9 mouse cellular contexts compared by ENCODE assay signal in genomic region chr3:109526246-109526645, GRCm38 (mm10).
DNase-seq lines count a peak whose midpoint lies in the region; ATAC-seq and TF ChIP-seq lines count a peak whose summit lies in the region.
"Had no signal": no experiment of that assay in that cellular context is flagged by ENCODE, and none has a peak within 500 bp of the region (broad histone marks: within the 10 kb centered on the region; RNA-seq: fewer than 3 reads in every experiment).

No protein-coding gene starts in this region.

- no peak overlapping the region for H3K9ac ChIP-seq in liver, embryonic 14.5 days (replicated peaks)

- no peak overlapping the region for H3K4me2 ChIP-seq in liver, embryonic 14.5 days (ENCODE audit: low read depth)

- no peak for ATAC-seq in liver, embryonic 14.5 days (ENCODE audit: insufficient read depth)

- no peak overlapping the region for H3K4me3 ChIP-seq in embryonic facial prominence, embryonic 10.5 days
- no peak overlapping the region for H3K4me3 ChIP-seq in heart, embryonic 10.5 days
- H3K4me3 ChIP-seq in liver, embryonic 14.5 days (ENCODE audit: insufficient read depth in 1 of 2, low read depth in 2 of 2, low read length in 2 of 2), result no peak overlapping the region
- H3K4me3 ChIP-seq: erythroblast, embryonic 14.5 days had no signal

- no peak overlapping the region for H3K27ac ChIP-seq in embryonic facial prominence, embryonic 10.5 days (replicated peaks)
- no peak overlapping the region for H3K27ac ChIP-seq in heart, embryonic 10.5 days
- H3K27ac ChIP-seq in liver, embryonic 14.5 days, result no peak overlapping the region

- peak; percentile 58 for DNase-seq in CD4-positive helper T cell, adult 2 months (ENCODE audit: low read depth, low spot score)
- peak; percentile 88 for DNase-seq in adrenal gland, postnatal 14 days
- DNase-seq in embryonic facial prominence, embryonic 10.5 days (ENCODE audit: low spot score), result peak; percentile 84
- peak; percentile 86 for DNase-seq in heart, embryonic 10.5 days (ENCODE audit: low spot score)
- DNase-seq in kidney, postnatal 10 days, result peak; percentile 92
- DNase-seq in liver, embryonic 14.5 days (ENCODE audit: low read depth in 3 of 3, low spot score in 3 of 3), result peak; percentile 27 to 38 (median 33)
- DNase-seq in ovary, postnatal 36 days (ENCODE audit: low spot score), result peak; percentile 65
- peak; percentile 72 for DNase-seq in thymus, postnatal 25 days

- H3K27me3 ChIP-seq in embryonic facial prominence, embryonic 10.5 days (replicated peaks; ENCODE audit: low read depth, poor library complexity, severe bottlenecking), result no peaks in the 10 kb centered on the region
- H3K27me3 ChIP-seq in heart, embryonic 10.5 days (ENCODE audit: insufficient read depth, poor library complexity, severe bottlenecking), result no peaks in the 10 kb centered on the region
- H3K27me3 ChIP-seq in liver, embryonic 14.5 days (ENCODE audit: control insufficient read depth, insufficient read depth, low read length), result no peaks in the 10 kb centered on the region

- TF ChIP-seq EP300 in liver, embryonic 14.5 days (IDR thresholded peaks at IDR 0.05; ENCODE audit: low read depth), result no peak

- TF ChIP-seq CTCF in liver, embryonic 14.5 days (IDR thresholded peaks at IDR 0.05; ENCODE audit: low read depth), result peak; percentile 68; the same call in 1 of the 2 replicates

- no peaks in the 10 kb centered on the region for H3K4me1 ChIP-seq in embryonic facial prominence, embryonic 10.5 days
- H3K4me1 ChIP-seq in heart, embryonic 10.5 days, result 0 out of 2 replicates have a peak, but pooled peaks cover 5% of the 10 kb centered on the region
- no peaks in the 10 kb centered on the region for H3K4me1 ChIP-seq in liver, embryonic 14.5 days (replicated peaks; ENCODE audit: control insufficient read depth in 2 of 2, insufficient read depth in 2 of 2, low read length in 1 of 2)

- WGBS in embryonic facial prominence, embryonic 10.5 days, result 7% methylated on average over 4 of the region's 4 CpGs
- 4% methylated on average over 4 of the region's 4 CpGs for WGBS in heart, embryonic 10.5 days
- WGBS in liver, embryonic 14.5 days (ENCODE audit: insufficient replicate concordance), result 11% methylated on average over 4 of the region's 4 CpGs

- no peaks in the 10 kb centered on the region for H3K9me3 ChIP-seq in embryonic facial prominence, embryonic 10.5 days
- no peaks in the 10 kb centered on the region for H3K9me3 ChIP-seq in heart, embryonic 10.5 days
- no peaks in the 10 kb centered on the region for H3K9me3 ChIP-seq in liver, embryonic 14.5 days (ENCODE audit: control insufficient read depth, low read length)

- no peaks in the 10 kb centered on the region for H3K36me3 ChIP-seq in embryonic facial prominence, embryonic 10.5 days (replicated peaks)
- no peaks in the 10 kb centered on the region for H3K36me3 ChIP-seq in heart, embryonic 10.5 days
- no peaks in the 10 kb centered on the region for H3K36me3 ChIP-seq in liver, embryonic 14.5 days (replicated peaks; ENCODE audit: control insufficient read depth, insufficient read depth, low read depth)

Comparison
In these comparisons a context has a peak if more than half of its experiments do, and no peak if none do; other contexts are left out.
1. DNase-seq: peak in every context shown above with its lines; median percentile 92 in kidney, postnatal 10 days; 88 in adrenal gland, postnatal 14 days; 86 in heart, embryonic 10.5 days; 84 in embryonic facial prominence, embryonic 10.5 days; 72 in thymus, postnatal 25 days; 65 in ovary, postnatal 36 days; 58 in CD4-positive helper T cell, adult 2 months; 33 in liver, embryonic 14.5 days.